Mouse (Mus musculus) midbrain, embryonic 12.5 days (tissue): ENCODE results near the gene Znfx1. TPM values are rescaled to one million over a fixed set of nuclear protein-coding genes. Genes with fewer than 3 reads are reported as not detected.

ENCODE experiments used
- ATAC-seq: fragments of 200-750 bp; cut with Nextera tagmentation; 2 replicates; pipeline ENCODE4 v1.8.0; 2017; ENCODE audit warnings: low read depth, moderate TSS enrichment, moderate library complexity; ENCODE audit not compliant: low FRiP score
- H3K27ac ChIP-seq: fragments of 300-500 bp; sonication (generic); replicated peaks from 2 replicates; pipeline ENCODE4 v1.5.1; 2016; ENCODE audit warnings: mild to moderate bottlenecking
- H3K27me3 ChIP-seq: fragments of 300-500 bp; sonication (generic); 2 replicates; pipeline ENCODE4 v1.6.1; 2016; ENCODE audit warnings: mild to moderate bottlenecking
- H3K36me3 ChIP-seq: fragments of 300-500 bp; sonication (generic); 2 replicates; pipeline ENCODE4 v1.6.1; 2016
- H3K4me1 ChIP-seq: fragments of 300-500 bp; sonication (generic); 2 replicates; pipeline ENCODE4 v1.6.1; 2016
- H3K4me2 ChIP-seq: fragments of 300-500 bp; sonication (generic); replicated peaks from 2 replicates; pipeline ENCODE4 v1.6.1; 2016; ENCODE audit warnings: mild to moderate bottlenecking, moderate library complexity
- H3K4me3 ChIP-seq: fragments of 300-500 bp; sonication (generic); 2 replicates; pipeline ENCODE4 v1.5.1; 2016; ENCODE audit warnings: mild to moderate bottlenecking
- H3K9ac ChIP-seq: fragments of 300-500 bp; sonication (generic); replicated peaks from 2 replicates; pipeline ENCODE4 v1.6.1; 2016; ENCODE audit warnings: mild to moderate bottlenecking, moderate library complexity
- H3K9me3 ChIP-seq: fragments of 300-500 bp; sonication (generic); 2 replicates; pipeline ENCODE4 v1.6.1; 2016; ENCODE audit warnings: mild to moderate bottlenecking
- WGBS: fragments of 180-500 bp; shearing (Covaris S2); methylation state at CpG from one replicate; pipeline ENCODE4 v1.1.7; 2016; 5-methylcytosine and 5-hydroxymethylcytosine counted together
- polyA plus RNA-seq: library from polyadenylated mRNA; unstranded; fragments of >200 nt; fragmentation: Nextera tagmentation; extraction: Ambion mirVana; gene quantifications from 2 replicates; pipeline ENCODE4 v1.2.1, GENCODE M21; 2016

Znfx1 gene
- polyA plus RNA-seq, 1 experiment from 2014 or later = 9.6 TPM

GRCm38 (mm10) chr2:167070341-167070740, 7.5 kb upstream of the Znfx1 start:
- Histone ChIP-seq H3K27ac (no peak overlapping the region), H3K4me1 (peaks cover 14% of the 10 kb centered on the region), H3K27me3 (no peaks in the 10 kb centered on the region), H3K4me2 (no peak overlapping the region), H3K9me3 (no peaks in the 10 kb centered on the region), H3K4me3 (no peak overlapping the region), H3K9ac (no peak overlapping the region), H3K36me3 (peaks cover 9% of the 10 kb centered on the region)
- no peak for ATAC-seq
- WGBS = 83% methylated on average over 6 of the region's 6 CpGs

- Histone ChIP-seq H3K9me3 (no peaks in the 10 kb centered on the region), H3K9ac (no peak overlapping the region), H3K4me1 (peaks cover 22% of the 10 kb centered on the region), H3K4me2 (no peak overlapping the region), H3K36me3 (peaks cover 17% of the 10 kb centered on the region), H3K4me3 (no peak overlapping the region), H3K27me3 (no peaks in the 10 kb centered on the region), H3K27ac (no peak overlapping the region; the same call in 1 of the 2 replicates)
- WGBS = 56% methylated on average over 6 of the region's 6 CpGs
- ATAC-seq = no peak
These were observed 4.8 kb upstream of the Znfx1 start for GRCm38 (mm10) chr2:167067575-167067974.

GRCm38 (mm10) chr2:167066528-167067516, 4.0 kb upstream of the Znfx1 start:
- H3K27me3 ChIP-seq = no peaks in the 10 kb centered on the region
- H3K27ac ChIP-seq = no peak overlapping the region
- ATAC-seq = no peak
- H3K9me3 ChIP-seq = no peaks in the 10 kb centered on the region
- H3K4me3 ChIP-seq = no peak overlapping the region
- no peak overlapping the region for H3K9ac ChIP-seq
- no peak overlapping the region for H3K4me2 ChIP-seq
- H3K36me3 ChIP-seq = peaks cover 17% of the 10 kb centered on the region
- H3K4me1 ChIP-seq = peaks cover 22% of the 10 kb centered on the region
- WGBS = 34% methylated on average over 6 of the region's 6 CpGs

DNA sequence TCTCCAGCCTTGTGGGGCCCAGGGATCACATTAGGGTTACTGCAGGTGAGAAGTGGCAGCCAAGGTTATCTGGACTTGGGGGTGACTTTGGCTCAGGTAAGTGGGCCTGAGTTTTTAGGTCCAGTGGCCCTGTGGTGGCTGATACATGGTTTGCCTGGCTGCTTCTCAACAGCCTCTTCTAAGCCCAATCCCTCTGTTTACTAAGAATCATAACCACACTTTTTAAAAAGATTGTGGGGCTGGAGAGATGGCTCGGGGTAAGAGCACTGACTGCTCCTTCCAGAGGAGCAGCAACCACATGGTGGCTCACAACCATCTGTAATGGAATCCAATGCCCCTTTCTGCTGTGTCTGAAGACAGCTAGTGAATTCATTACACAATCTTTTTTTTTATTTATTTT, 3.2 kb upstream of the Znfx1 start:
- Histone ChIP-seq H3K9me3 (no peaks in the 10 kb centered on the region), H3K9ac (no peak overlapping the region), H3K27me3 (no peaks in the 10 kb centered on the region), H3K4me1 (peaks cover 28% of the 10 kb centered on the region), H3K4me2 (0 out of 2 replicates have a peak overlapping the region, but pooled peaks have one; percentile 95), H3K27ac (no peak overlapping the region), H3K4me3 (no peak overlapping the region), H3K36me3 (peaks cover 17% of the 10 kb centered on the region)
- no peak for ATAC-seq
- 64% methylated on average over 1 of the region's 1 CpGs for WGBS

DNA sequence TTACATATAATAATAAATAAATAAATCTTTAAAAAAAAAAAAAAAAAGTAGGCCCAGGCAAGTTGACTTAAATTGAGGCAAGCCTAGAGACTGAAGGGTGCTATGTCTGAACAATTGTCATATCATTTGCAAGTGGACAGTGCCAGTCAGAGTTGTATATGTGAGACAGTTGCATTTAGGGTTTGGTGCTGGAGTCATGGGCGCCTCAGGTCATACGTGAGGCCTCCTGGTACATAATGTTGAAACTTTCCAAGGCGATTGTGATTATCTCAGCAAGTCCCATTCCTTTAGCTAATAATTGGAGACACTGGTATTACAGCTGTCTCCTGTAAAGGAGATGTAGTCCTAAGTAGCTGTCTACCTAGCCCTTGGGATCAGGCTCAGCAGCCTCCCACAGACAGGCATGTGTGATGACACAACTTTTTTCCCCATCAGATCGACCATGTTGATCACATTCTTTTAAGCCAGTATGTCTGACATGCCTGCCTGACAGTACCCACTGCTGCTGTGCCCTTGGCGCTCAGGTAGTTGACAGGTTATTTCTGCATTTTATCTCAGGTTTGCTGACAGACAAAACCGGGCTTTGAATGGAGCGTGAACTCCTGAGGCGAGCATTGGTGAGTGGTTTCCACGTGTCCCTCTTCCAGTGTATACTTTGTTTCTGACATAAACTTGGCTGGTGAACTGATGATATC, 1.9 kb upstream of the Znfx1 start:
- H3K4me3 ChIP-seq = peak overlapping the region; percentile 85
- H3K9ac ChIP-seq = peak overlapping the region; percentile 91
- peak overlapping the region; percentile 63 for H3K27ac ChIP-seq
- H3K36me3 ChIP-seq = peaks cover 20% of the 10 kb centered on the region
- H3K4me1 ChIP-seq = peaks cover 36% of the 10 kb centered on the region
- no peaks in the 10 kb centered on the region for H3K27me3 ChIP-seq
- 28% methylated on average over 9 of the region's 9 CpGs for WGBS
- H3K4me2 ChIP-seq = peak overlapping the region; percentile 95
- no peaks in the 10 kb centered on the region for H3K9me3 ChIP-seq
- no peak for ATAC-seq

DNA sequence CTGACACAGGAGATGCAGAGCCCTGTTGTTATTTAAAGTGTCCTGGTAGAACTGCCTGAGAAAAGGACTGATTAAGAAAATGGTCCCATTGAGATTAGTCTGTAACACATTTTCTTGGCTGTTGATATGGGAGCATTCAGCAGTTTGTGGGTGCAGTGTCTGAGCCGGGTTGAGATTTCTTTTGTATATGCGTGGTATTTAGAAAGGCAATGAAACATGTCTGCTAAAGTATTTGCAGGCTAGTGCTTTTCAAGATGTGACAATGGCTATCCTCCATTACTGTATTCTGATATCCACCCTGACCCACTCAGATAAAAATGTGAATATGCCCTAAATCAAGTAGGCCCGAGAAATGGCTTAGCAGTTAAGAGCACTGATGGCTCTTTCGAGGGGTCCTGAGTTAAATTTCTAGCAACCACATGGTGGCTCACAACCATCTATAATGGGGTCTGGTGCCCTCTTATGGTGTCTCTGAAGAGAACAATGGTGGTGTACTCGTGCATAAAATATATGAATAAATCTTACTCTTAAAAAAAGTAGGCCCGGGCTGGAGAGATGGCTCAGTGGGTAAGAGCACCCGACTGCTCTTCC, 1.2 kb upstream of the Znfx1 start:
- 1% methylated on average over 7 of the region's 7 CpGs for WGBS
- peak overlapping the region; percentile 95 for H3K4me2 ChIP-seq

GRCm38 (mm10) chr2:167062497-167062911, 311 bp downstream of the Znfx1 start:
- WGBS = 0% methylated on average over 47 of the region's 60 CpGs
- peak overlapping the region; percentile 95 for H3K4me2 ChIP-seq

More for the DNA sequence above, 1.2 kb upstream of the Znfx1 start:
- H3K27ac ChIP-seq = peak overlapping the region; percentile 85
- peak overlapping the region; percentile 85 for H3K4me3 ChIP-seq
- no peak for ATAC-seq
- no peaks in the 10 kb centered on the region for H3K27me3 ChIP-seq
- peaks cover 37% of the 10 kb centered on the region for H3K4me1 ChIP-seq
- H3K9me3 ChIP-seq = no peaks in the 10 kb centered on the region
- H3K9ac ChIP-seq = peak overlapping the region; percentile 91
- peaks cover 21% of the 10 kb centered on the region for H3K36me3 ChIP-seq

GRCm38 (mm10) chr2:167061381-167062034, 1.3 kb downstream of the Znfx1 start:
- Histone ChIP-seq H3K27ac (no peak overlapping the region), H3K9me3 (no peaks in the 10 kb centered on the region), H3K4me2 (peak overlapping the region; percentile 95), H3K9ac (peak overlapping the region; percentile 91), H3K4me1 (peaks cover 37% of the 10 kb centered on the region), H3K27me3 (no peaks in the 10 kb centered on the region), H3K4me3 (peak overlapping the region; percentile 85), H3K36me3 (peaks cover 38% of the 10 kb centered on the region)
- WGBS = 22% methylated on average over 11 of the region's 11 CpGs
- ATAC-seq = no peak

More at GRCm38 (mm10) chr2:167062497-167062911, 311 bp downstream of the Znfx1 start:
- peaks cover 28% of the 10 kb centered on the region for H3K36me3 ChIP-seq
- peaks cover 37% of the 10 kb centered on the region for H3K4me1 ChIP-seq
- peak; percentile 88 for ATAC-seq
- H3K9me3 ChIP-seq = no peaks in the 10 kb centered on the region
- H3K4me3 ChIP-seq = peak overlapping the region; percentile 85
- H3K27ac ChIP-seq = peak overlapping the region; percentile 94
- peak overlapping the region; percentile 91 for H3K9ac ChIP-seq
- no peaks in the 10 kb centered on the region for H3K27me3 ChIP-seq

DNA sequence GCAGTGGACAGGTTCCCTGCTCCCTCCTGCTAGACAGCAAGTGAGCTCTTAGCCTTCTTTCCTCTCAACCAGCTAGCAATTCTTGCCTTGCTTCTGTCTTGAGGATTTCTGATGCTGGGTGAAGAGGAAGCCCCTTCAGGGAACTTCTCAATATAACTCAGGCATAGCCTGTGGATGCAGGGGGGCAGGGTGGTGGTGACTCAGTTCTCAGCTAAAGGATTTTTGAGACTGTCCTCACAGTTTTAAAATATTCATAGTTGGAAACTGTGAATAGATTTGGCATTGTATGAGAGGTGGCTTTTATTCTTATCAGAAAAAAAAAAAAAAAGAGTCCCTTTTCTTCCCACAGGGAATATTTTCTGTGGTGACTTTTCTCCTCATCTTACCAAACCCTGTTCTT, 2.1 kb downstream of the Znfx1 start:
- Histone ChIP-seq H3K36me3 (peaks cover 41% of the 10 kb centered on the region), H3K27me3 (no peaks in the 10 kb centered on the region), H3K4me3 (no peak overlapping the region), H3K27ac (no peak overlapping the region), H3K4me2 (no peak overlapping the region), H3K9me3 (no peaks in the 10 kb centered on the region), H3K9ac (peak overlapping the region; percentile 50), H3K4me1 (peaks cover 35% of the 10 kb centered on the region)
- ATAC-seq = no peak

- no peak for ATAC-seq
- Histone ChIP-seq H3K4me3 (no peak overlapping the region), H3K4me1 (peaks cover 31% of the 10 kb centered on the region), H3K36me3 (peaks cover 41% of the 10 kb centered on the region), H3K4me2 (no peak overlapping the region), H3K9me3 (no peaks in the 10 kb centered on the region), H3K27me3 (no peaks in the 10 kb centered on the region), H3K27ac (no peak overlapping the region), H3K9ac (peak overlapping the region; percentile 50)
- WGBS = 62% methylated on average over 3 of the region's 3 CpGs
These were observed 2.5 kb downstream of the Znfx1 start for GRCm38 (mm10) chr2:167060360-167060759.

GRCm38 (mm10) chr2:167059960-167060359, 2.9 kb downstream of the Znfx1 start:
- H3K27me3 ChIP-seq = no peaks in the 10 kb centered on the region
- no peak for ATAC-seq
- no peak overlapping the region for H3K4me3 ChIP-seq
- H3K36me3 ChIP-seq = peaks cover 41% of the 10 kb centered on the region
- WGBS = 68% methylated on average over 12 of the region's 12 CpGs
- H3K4me1 ChIP-seq = peaks cover 27% of the 10 kb centered on the region
- no peak overlapping the region for H3K9ac ChIP-seq
- no peaks in the 10 kb centered on the region for H3K9me3 ChIP-seq
- H3K4me2 ChIP-seq = no peak overlapping the region
- no peak overlapping the region for H3K27ac ChIP-seq
